Mouse (Mus musculus): ENCODE measurements around the gene Tipin.
"Not testable (repeated sequence)": the region's sequence is repeated elsewhere in the genome, so short reads cannot be mapped to it uniquely, and the experiment has no call there.

Gene Tipin

DNA sequence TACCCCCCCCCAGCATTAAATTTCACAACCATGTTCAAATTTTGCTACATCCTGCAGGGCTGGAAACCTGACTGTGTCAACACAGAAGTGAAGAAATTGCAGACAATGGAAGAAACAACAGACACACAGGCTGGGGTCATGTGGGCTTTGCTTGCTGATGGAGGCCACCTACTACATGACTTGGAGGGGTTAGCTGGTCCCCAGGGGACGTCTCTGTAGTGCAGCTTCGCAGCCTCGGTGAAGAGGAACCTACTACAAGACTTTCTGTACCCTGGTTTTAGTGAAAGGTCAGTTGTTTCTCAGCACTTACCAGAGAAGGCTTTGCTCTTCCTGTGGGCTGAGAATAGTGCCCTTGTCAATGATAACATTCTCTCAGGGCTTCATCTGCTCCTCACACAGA lies 10.1 kb upstream of the Tipin start:
- no peak for DNase-seq (ENCODE audit: low read depth, low spot score)

DNA sequence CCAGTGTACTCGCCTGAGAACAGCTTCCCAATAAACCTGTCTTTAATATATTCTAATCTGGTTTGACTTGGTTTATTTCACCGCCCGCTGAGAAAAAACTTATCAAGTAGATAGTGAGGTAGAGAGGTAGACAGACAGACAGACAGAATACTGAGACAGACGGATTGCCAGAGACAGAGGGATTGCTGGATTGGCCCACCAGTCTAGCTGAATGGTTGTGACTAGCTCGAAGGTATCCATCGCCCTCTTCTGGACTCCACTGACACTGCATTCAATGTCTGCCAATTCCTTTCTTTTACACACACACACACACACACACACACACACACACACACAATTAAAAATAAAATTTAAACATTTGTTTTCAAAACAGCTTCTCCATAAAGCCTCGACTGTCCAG lies 8.8 kb upstream of the Tipin start:
- no peak for DNase-seq (ENCODE audit: low read depth, low spot score)

DNA sequence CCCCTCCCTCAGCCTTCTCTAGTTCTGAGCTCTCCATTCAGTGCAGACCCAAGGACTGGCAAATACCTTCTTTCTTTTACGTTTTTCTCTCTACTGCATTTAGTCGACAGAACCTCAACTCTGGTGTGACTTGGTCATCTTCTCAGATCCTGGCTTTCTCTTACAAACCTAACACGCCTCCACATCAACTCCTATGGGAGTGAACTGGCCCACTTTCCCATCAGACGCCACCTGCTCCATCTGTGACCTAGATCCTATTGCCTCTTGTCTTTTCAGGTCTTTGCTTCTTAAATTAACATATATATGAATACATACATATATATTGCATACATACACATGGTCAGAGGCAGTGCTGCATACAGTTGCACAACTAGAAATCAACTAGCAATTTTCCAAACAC lies 7.6 kb upstream of the Tipin start:
- no peak for DNase-seq (ENCODE audit: low read depth, low spot score)

DNA sequence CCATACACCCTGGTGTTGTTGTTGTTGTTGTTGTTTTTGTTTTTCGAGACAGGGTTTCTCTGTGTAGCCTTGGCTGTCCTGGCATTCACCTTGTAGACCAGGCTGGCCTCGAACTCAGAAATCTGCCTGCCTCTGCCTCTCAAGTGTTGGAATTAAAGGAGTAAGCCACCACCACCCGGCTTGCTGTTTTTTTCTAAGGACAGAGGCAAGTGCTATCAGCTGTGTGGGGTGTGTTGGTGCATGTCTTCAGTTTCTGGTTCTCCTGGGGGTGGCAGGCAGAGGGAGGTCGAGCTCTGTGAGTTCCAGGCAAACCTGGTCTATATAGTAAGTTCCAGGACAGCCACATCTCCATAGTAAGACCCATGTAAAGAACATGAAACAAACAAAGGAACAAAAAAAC lies 7.1 kb upstream of the Tipin start:
- no peak for DNase-seq (ENCODE audit: low read depth, low spot score)

DNA sequence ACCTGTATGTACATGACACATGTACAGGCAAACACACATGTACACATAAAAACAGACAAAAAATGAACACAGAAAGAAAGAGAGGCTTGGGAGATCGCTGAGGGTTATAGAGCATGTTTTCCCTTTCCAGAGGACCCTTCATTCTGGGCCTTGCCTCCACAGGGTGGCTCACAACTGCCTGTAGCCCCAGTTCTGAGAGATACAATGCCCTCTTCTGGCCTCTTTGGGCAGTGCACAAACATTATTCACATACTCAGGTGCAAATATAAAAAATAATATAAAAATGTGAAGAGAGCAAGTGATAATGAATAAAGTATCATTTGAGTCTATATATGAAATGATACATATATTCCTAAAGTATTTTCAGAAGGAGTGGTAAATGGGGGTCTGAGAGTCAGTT lies 6.5 kb upstream of the Tipin start:
- no peak for DNase-seq (ENCODE audit: low read depth, low spot score)

DNA sequence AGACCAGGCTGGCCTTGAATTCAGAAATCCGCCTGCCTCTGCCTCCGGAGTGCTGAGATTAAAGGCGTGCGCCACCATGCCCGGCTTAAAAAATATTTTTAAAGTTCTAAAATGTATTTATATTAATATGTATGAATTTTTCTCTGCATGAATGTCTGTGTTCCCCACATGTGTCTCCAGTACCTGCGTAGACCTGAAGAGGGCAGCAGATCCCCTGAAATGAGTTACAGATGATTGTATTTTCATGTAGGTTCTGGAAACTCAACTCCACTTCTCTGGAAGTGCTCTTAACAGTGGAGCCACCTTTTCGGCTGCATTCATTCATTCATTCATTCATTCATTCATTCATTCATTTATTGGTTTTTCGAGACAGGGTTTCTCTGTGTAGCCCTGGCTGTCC lies 3.7 kb upstream of the Tipin start:
- DNase-seq (ENCODE audit: low read depth, low spot score) = peak; percentile 67

DNA sequence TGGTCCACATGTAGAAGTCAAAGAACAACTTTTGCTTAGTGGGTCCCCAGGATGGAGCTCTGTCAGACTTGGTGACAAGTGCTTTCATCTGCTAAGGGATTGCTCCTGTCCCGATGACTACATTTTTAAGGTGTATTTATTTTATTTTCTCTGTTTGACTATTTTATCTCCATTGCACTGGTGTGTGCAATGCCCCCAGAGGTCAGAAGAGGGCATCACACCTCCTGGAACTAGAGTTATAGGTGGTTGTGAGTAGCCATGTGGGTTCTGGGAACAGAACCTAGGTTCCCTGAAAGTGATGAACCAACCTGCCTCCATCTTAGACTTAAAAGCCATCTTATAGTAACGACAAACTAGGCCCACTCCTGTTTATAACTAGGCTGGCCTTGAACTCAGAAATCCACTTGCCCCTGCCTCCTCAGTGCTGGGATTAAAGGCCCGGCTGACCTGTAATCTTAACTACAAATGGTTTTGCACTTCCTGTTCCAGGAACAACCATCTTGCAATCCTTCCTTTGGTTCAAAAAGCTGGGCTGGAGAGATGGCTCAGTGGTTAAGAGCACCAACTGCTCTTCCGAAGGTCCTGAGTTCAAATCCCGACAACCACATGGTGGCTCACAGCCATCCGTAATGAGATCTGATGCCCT lies 2.6 kb upstream of the Tipin start:
- no peak for DNase-seq (ENCODE audit: low read depth, low spot score)

DNA sequence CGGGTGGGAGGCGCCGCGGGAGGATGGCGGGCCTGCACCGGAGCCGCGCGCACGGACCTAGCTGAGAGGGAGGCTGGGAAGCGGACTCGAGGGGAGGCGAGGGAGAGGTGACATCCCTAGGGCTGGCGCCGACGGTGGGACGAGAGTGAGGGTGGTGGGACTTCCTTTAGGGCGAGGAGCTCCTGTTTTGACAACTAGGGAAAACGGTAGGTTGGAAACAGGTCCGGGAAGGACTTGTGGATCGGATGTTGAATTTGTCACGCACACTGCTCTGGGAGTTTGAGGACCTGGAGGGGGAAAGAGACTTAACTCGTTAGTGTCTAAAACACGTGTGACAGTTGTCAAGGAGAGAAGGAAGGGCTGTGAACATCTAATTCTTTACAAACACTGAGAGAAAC lies 399 bp downstream of the Tipin start:
- DNase-seq (ENCODE audit: low read depth, low spot score) = no peak

DNA sequence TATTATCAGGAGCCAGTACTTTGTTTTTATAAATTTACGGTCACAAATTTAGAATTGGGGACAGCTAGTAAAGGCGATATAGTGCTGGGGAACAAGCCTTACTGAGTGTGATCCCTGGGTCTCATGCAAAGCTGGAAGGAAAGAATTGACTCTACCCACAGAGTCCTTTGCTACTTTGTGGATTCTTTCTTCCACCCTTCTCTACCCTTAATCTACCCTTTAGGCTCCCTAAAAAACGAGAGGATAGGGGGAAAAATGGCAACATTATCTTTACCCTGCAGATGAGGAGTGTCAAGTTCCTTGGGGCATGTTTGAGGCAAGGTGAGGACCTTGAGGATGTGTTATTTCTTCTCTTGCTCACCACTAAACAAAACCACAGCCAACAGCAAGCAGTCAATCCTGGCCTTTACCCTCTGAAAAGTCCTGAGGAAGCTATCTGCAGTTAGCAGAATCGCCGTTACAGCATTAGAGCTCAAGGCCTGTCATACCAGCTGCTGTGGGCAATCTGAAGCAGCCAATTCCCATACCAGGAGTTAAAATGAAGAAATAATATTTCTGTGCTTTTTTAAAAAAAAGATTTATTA lies 1.1 kb downstream of the Tipin start:
- DNase-seq (ENCODE audit: low read depth, low spot score) = no peak

DNA sequence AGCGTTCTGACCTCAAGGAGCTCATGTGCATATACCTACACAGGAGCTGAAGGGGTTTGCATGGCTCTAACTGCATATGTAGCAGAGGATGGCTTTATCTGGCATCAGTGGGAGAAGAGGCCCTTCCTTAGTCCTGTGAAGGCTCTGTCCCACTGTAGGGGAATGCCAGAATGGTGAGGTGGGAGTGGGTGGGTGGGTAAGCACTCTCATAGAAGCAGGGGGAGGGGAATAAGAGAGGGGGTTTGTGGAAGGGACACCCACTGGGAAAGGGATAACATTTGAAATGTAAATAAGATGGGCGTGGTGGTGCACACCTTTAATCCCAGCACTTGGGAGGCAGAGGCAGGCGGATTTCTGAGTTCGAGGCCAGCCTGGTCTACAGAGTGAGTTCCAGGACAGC lies 21.7 kb downstream of the Tipin start:
- not testable (repeated sequence) for DNase-seq (ENCODE audit: low read depth, low spot score)

DNA sequence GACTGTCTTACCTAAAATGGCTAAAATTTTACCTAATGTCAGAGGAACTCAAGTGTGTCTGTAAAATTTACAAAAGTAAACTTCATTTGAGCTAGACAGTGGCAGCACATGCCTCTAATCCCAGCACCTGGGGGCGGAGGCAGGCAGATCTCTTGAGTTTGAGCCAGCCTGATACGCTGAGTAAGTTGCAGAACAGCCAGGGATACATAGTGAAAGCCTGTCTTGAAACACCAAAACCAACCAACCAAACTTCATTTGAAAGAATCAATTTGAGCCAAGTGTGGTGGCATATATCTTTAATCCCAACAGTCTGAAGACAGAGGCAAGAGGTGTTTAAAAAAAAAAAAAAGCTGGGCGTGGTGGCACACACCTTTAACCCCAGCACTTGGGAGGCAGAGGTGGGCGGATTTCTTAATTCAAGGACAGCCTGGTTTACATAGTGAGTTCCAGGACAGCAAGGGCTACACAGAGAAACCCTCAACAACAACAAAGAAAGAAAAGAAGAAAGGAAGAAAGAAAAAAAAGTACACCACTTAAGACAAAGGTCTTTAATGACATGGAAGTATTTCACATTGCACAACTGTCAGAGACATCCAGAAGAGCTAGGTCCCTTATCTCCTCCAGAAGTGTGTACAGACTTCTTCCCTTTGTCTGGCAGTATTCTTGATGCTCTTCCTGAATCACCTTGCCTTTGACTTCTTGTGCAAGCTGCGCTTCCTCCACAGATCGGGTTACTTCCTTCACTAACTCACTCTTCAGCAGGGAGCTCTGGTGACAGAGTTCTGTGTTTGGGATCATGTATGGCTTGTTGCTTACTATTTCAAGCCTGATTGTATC lies 25.3 kb downstream of the Tipin start:
- no peak for DNase-seq (ENCODE audit: low read depth, low spot score)

DNA sequence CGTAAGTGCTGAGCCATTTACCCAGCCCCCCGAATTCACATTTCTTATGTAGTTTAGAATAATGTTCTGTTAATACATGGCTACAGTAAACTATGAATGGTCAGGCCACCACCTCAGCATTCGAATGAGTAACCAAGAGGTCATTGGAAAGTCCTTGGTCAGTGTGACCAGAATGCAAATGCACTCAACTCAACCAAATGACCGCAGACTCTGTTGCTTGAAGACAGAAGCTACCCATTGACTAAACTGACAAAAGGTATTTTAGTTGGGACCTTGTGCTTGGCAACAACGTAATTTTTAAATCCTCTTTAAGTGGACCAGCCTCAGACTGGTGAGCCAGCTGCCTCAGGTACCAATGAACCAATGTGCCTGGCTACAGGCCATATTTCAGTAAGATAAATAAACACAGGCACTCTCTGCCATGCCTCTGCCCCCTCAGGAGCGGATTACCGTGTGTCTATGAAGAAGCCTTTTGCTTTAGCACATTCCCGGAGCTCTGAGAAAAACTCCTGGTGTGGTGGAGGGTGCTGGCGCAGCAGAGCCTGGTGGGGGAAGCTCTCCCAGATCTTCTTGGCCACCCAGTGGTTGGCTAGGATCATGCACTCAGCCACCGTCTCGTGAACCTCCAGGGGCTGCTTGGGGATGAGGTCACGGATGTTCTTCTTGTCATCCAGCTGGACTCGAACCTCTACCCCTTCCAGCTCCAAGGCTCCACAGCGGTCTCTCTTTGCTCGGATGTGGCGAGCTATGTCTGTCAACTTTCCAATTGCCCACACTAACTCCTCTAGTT lies 29.8 kb downstream of the Tipin start:
- DNase-seq (ENCODE audit: low read depth, low spot score) = no peak

DNA sequence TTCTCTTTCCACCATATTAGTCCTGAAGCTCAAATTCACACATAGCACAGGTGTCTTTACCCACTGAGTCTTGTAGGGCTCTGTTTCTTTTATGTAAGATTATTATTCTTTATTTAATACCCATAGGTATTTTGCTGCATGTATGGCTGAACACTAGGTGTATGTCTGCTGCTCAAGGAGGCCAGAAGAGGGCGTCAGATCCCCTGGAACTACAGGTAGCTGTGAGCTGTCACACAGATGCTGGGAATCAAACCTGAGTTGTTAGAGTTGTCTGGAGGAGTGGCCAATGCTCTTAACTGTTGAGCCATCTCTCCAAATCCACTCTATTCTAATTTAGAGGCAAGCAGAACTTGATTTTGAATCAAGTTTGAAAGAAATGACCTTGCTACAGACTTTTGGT lies 30.7 kb downstream of the Tipin start:
- no peak for DNase-seq (ENCODE audit: low read depth, low spot score)

DNA sequence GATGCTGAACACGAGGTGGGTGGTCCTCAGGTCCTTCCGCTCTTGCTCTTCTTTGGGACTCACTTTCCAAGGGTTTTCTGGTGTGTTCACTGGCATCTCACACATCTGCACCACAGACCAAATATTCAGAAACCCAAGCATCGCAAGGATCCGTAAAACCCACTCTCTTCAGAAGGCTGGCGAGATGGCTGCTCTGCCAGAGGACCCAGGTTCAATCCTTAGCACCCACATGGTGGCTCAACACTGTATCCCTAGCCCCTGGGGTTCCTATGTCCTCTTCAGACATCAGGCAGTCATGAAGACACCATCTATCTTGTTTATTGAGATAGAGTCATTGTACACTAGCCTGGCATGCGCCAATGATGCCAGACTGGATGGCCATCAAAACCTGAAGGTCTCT lies 33.3 kb downstream of the Tipin start:
- no peak for DNase-seq (ENCODE audit: low read depth, low spot score)

DNA sequence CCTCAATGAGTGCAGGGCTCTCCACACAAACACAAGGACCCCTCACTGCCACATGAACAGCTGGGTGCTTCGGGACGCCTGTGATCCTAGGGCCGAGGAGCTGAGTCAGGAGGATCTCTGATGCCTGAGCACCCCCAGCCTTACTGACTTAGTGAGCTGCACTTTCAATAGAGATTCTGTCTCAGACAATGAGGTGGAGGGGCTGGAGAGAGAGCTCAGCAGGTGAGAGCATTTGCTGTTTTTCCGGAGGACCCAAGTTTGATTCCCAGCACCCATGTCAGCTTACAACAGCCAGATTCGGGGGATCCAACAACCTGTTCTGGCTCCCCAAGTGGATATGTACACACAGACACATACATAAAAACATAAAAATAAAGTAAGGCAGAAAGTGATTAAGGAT lies 35.6 kb downstream of the Tipin start:
- no peak for DNase-seq (ENCODE audit: low read depth, low spot score)

DNA sequence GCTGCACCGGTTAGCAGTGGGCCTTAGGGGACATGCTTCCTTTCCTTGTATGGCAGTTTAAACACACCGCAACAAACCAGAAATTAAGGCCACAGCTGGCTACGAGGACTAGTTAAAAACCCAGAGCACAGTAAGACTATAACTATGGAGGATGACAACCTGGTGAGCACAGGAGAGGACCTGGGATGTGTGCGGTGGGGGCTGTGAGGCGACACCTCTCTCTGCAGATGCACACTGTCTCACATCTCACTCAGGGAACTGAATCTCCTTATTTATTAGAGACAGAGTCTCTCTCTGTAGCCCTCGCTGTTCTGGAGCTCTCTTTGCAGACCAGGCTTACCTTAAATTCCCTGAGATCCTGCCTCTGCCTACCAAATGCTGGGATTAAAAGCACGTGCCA lies 42.6 kb downstream of the Tipin start:
- no peak for DNase-seq (ENCODE audit: low read depth, low spot score)

DNA sequence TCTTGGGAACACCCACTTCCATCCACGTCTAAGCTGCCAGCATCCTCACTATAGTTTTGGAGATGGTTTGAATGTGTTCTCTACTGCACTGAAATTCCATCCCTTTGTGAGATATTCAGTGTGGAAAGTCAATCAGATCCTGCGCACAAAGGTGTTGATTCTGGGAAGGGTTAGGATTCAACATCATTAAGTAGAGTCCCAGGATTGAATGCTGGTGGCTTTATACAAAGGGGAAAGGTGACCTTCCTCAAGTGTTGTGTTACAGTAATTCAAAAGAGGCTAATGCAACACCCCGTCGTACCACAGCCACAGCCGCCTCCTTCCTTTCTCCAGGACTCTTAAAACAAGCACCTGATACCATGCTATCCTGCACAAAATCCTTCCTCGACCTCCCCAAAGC lies 54.4 kb downstream of the Tipin start:
- no peak for DNase-seq (ENCODE audit: low read depth, low spot score)

DNA sequence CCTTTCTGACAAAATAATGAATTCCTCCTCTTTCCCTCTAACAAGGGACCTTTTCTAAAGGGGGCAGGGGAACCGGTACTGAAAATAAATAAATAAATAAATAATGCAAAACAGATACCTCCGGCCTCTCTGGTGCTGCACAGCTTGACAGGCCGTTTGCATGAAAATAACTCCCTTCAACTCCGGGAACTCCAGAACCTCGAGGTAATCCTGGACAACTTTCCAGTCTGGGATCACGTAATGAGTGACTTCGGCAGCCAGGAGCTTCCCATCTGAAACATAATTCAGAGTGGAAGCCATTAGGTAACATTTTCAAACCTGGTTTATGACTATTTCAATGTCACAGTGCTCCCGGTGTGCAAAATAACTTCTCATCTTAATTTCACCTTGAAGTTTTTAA lies 58.0 kb downstream of the Tipin start:
- DNase-seq (ENCODE audit: low read depth, low spot score) = no peak

DNA sequence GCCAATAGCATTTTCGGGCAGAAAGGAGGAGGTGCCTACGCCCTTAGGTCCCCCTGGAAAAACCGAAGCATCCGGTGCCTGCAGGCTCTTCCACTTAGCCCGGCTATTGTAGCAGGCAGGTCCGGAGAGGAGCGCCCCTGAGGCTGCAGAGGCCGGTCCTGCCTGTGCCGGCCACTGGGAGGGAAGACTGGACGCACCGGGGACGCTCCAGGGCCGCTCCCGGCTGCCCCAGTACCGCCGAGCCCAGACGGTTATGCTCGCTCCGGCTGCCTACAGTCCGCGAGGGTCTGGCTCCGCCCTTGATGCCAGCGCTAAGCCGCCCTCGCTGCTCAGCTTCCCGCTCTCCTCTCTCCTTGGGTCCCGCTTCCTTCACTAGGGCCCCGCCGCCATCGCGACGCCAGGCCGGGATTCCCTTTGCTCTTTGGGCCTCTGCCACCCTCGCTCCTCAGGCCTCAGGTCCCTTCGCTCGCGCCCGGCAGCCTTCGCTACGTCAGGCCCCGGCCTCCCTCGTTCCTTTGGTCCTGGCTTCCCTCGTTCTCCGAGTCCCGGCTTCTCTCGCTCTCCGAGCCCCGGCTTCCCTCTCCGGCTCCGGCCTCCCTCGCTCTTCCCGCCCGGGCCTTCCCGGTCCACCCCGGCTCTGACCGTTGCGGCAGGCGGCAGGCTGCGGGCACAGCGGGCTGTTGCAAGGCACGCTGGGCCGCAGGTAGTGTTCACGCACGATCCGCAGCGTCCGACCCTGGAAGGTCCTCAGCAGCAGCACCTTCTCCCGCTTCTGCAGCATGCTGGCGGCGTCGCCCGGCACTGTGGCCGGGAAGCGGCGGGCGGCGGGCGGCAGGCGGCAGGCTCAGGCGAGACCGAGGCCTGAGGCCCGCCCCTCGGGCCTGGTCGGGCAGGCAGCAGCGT lies 59.2 kb downstream of the Tipin start:
- DNase-seq (ENCODE audit: low read depth, low spot score) = peak; percentile 73

DNA sequence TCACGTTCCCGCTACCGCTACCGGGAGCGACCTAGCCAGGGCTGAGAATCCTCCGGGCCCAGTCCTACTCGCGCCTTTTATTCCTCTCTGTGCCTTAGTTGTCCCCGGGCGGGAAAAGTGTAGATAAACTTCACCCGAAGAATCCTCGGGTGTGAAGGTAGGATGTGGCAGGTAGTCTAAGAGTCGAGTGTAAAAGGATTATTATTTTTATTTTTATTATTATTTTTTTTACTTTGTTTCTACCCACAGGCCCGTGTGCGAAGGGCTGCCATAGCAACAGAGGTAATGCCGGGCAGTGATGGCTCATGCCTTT lies 59.8 kb downstream of the Tipin start, which contains the start of gene Dis3l:
Dis3l (minus strand) TSS at position 35 of the 313 bp plus-strand sequence.
- DNase-seq (ENCODE audit: low read depth, low spot score) = no peak

DNA sequence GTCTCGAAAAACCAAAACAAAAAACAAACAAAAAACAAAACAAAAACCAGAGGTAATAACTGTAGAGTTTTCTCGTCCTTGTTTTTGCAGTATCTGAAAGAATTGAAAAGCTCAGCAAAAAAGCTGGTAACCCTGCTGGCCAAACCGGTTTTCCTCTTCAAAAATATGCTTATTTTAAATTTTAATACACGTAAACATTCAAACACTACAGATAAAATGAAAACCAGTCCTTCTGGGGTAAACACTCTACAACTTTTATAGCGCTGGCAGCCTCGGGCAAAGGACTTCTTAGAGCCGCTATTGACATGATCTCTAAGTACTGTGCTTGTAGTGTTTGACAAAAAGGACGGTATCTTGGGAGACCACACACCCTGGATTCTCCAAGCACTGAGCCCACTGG lies 60.3 kb downstream of the Tipin start:
- no peak for DNase-seq (ENCODE audit: low read depth, low spot score)

Measured in retina, postnatal 7 days (tissue).